Mouse (Mus musculus): Measurements from ENCODE around the gene Map3k19.

DNA sequence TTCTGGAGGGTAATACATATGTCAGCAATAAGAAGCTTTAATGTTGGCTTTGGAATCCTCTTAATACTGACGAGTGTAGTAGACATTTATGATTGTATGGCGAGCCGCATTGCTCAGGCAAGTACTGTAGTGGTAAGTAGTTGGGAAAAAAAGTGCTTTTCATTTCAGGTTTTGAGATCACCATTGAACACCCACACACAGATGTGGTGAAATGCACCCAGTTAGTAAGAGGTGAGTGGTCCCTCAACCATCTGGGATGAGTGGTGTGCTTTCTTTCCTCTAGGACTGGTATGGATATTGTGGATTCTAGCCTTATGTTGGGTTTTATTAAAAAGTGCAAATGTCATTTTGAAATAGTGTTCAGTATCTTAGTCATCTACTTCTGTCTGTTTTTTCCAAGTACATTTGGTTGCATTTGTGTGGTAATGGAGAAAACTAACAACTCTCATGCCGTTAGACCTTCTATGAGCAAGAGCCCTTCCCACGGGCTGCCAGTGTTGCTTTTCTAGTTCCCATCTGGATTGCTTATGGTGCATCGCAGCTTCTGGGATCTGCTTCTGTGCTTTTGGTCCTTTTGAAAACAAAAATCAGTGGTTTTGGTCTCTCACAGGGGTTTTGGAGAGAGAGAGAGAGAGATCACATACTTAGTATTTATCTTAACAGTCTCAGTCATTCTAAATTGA lies 59.6 kb downstream of the Map3k19 start:
- TF ChIP-seq CTCF (IDR thresholded peaks at IDR 0.05; ENCODE audit: low read depth) (no peak), EP300 (IDR thresholded peaks at IDR 0.05; ENCODE audit: low read depth) (no peak)
